Mouse (Mus musculus) myocyte (in vitro differentiated cells): ENCODE measurements at regions not wholly inside any gene's neighbourhood (a gene's known extent, or its start where the extent isn't known, plus 50 kb on each side); places are given as distances from the start of the nearest gene placed in this dataset.

ENCODE experiments used
- E2F4 ChIP-seq: IDR thresholded peaks from one replicate; pipeline ENCODE4 v1.6.1; 2011; ENCODE audit warnings: mild to moderate bottlenecking, control low read depth, moderate library complexity; ENCODE audit not compliant: insufficient read depth
- MAX ChIP-seq: IDR thresholded peaks from one replicate; pipeline ENCODE4 v1.6.1; 2011; ENCODE audit warnings: low read depth, mild to moderate bottlenecking, control low read depth
- POLR2A ChIP-seq: IDR thresholded peaks from one replicate; pipeline ENCODE4 v1.6.1; 2011; ENCODE audit warnings: low read depth, mild to moderate bottlenecking, control low read depth, moderate library complexity; ENCODE audit not compliant: insufficient read length
- TCF12 ChIP-seq: IDR thresholded peaks from one replicate; pipeline ENCODE4 v1.6.1; 2011; ENCODE audit warnings: mild to moderate bottlenecking, control low read depth; ENCODE audit not compliant: poor library complexity, insufficient read depth, severe bottlenecking
- USF1 ChIP-seq: IDR thresholded peaks from one replicate; pipeline ENCODE4 v1.6.1; 2011; ENCODE audit warnings: low read depth, mild to moderate bottlenecking, control low read depth, moderate library complexity

GRCm38 (mm10) chr9:24943830-24944229, 145.4 kb upstream of the Gm10181 start:
- TF ChIP-seq TCF12: no peak
- TF ChIP-seq USF1: no peak
- no peak for TF ChIP-seq POLR2A
- no peak for TF ChIP-seq MAX
- TF ChIP-seq E2F4: no peak
